ENCODE assay signal across 25 mouse cellular contexts in genomic region chr7:132193606-132194005, GRCm38 (mm10). TPM values are rescaled to one million over a fixed set of nuclear protein-coding genes. Genes with fewer than 3 reads are reported as not detected.
A peak's percentile ranks its signal among the peaks of the same experiment; 100 is the strongest.
DNase-seq lines count a peak whose midpoint lies in the region.
"Had no signal": no experiment of that assay in that cellular context is flagged by ENCODE, and none has a peak within 500 bp of the region (broad histone marks: within the 10 kb centered on the region; RNA-seq: fewer than 3 reads in every experiment).

No protein-coding gene starts in this region.

- intact Hi-C loops in left cerebral cortex, postnatal 4 days (cut with DNase I), result no loop called here

- H3K36me3 ChIP-seq in heart, embryonic 10.5 days, result no peaks in the 10 kb centered on the region
- H3K36me3 ChIP-seq: embryonic facial prominence, embryonic 10.5 days; forebrain, embryonic 10.5 days; heart, embryonic 13.5 days; limb, embryonic 15.5 days; midbrain, embryonic 15.5 days had no signal

- H3K27ac ChIP-seq in heart, embryonic 10.5 days, result no peak overlapping the region
- H3K27ac ChIP-seq: embryonic facial prominence, embryonic 10.5 days; forebrain, embryonic 10.5 days; heart, embryonic 13.5 days; kidney, postnatal 0 days; left cerebral cortex, adult 2 months; limb, embryonic 15.5 days; liver, embryonic 14.5 days; midbrain, embryonic 15.5 days had no signal

- peak; percentile 12 to 63 for DNase-seq in adrenal gland, adult (ENCODE audit: inconsistent age in 2 of 2, low spot score in 1 of 2)
- DNase-seq in adrenal gland, adult 18-20 months (ENCODE audit: low spot score in 2 of 2), result no peak
- peak; percentile 91 for DNase-seq in heart, adult 11 months
- DNase-seq in heart, embryonic 10.5 days (ENCODE audit: low spot score), result no peak
- peak; percentile 42 for DNase-seq in left cerebral cortex, postnatal 4 days
- DNase-seq in left cerebral cortex, adult 11 months (ENCODE audit: low spot score), result no peak
- no peak for DNase-seq in right cerebral cortex, postnatal 4 days
- DNase-seq: gastrocnemius, postnatal 25 days; kidney, adult 2 months; layer of hippocampus, adult 9-11 months; lung, embryonic 14.5 days; lung, postnatal 36 days; thymus, adult 18-20 months; thymus, postnatal 36 days had no signal

- no peaks in the 10 kb centered on the region for H3K27me3 ChIP-seq in heart, embryonic 10.5 days (ENCODE audit: insufficient read depth, poor library complexity, severe bottlenecking)
- H3K27me3 ChIP-seq: limb, embryonic 15.5 days; midbrain, embryonic 15.5 days had no signal

- no peaks in the 10 kb centered on the region for H3K9me3 ChIP-seq in heart, embryonic 10.5 days
- H3K9me3 ChIP-seq: embryonic facial prominence, embryonic 10.5 days; forebrain, embryonic 10.5 days; heart, embryonic 13.5 days; limb, embryonic 15.5 days; megakaryocyte, embryonic 14.5 days; midbrain, embryonic 15.5 days had no signal

- 93% methylated on average over 2 of the region's 2 CpGs for WGBS in heart, embryonic 10.5 days

- H3K4me1 ChIP-seq in heart, embryonic 10.5 days, result peaks cover 2% of the 10 kb centered on the region; the same call in 1 of the 2 replicates
- H3K4me1 ChIP-seq: heart, embryonic 13.5 days; midbrain, embryonic 15.5 days had no signal

- no peak overlapping the region for H3K4me3 ChIP-seq in heart, embryonic 10.5 days
- H3K4me3 ChIP-seq: embryonic facial prominence, embryonic 10.5 days; forebrain, embryonic 10.5 days; heart, embryonic 13.5 days; left cerebral cortex, adult 2 months; limb, embryonic 15.5 days; megakaryocyte, embryonic 14.5 days; midbrain, embryonic 15.5 days had no signal

RNA-seq across cellular contexts. Expression of gene Cpxm2, which starts 39.1 kb away (rescaled TPM):
- 10 to 100 TPM; 11.6 to 14.9 TPM for total RNA-seq in adrenal gland, adult 18-20 months (2021)
- polyA plus RNA-seq in heart, embryonic 10.5 days (2016; fragmentation: Nextera tagmentation; extraction: Ambion mirVana), result 0.09 and 0.24 TPM in 2 replicates
- total RNA-seq in left cerebral cortex, postnatal 4 days (2021), result 1 to 10 TPM; 7.3 to 8.1 TPM
- polyA plus RNA-seq: activated CD4-positive, CD25-positive, alpha-beta regulatory T cell, adult 4 months; inflammation-experienced regulatory T-cells, adult 6 months had no signal

Comparison
In these comparisons a context has a peak if more than half of its experiments do, and no peak if none do; other contexts are left out.
1. DNase-seq: peak in adrenal gland, adult (2 of 2), heart, adult 11 months (single experiment) and left cerebral cortex, postnatal 4 days (single experiment); none in adrenal gland, adult 18-20 months (0 of 2), heart, embryonic 10.5 days (single experiment), left cerebral cortex, adult 11 months (single experiment) and right cerebral cortex, postnatal 4 days (single experiment).